ENCODE assay signal across 32 mouse cellular contexts in genomic region chr2:131886503-131887160, GRCm38 (mm10). TPM values are rescaled to one million over a fixed set of nuclear protein-coding genes. Genes with fewer than 3 reads are reported as not detected.
A peak's percentile ranks its signal among the peaks of the same experiment; 100 is the strongest.
DNase-seq lines count a peak whose midpoint lies in the region; ATAC-seq and TF ChIP-seq lines count a peak whose summit lies in the region.
"Had no signal": no experiment of that assay in that cellular context is flagged by ENCODE, and none has a peak within 500 bp of the region (broad histone marks: within the 10 kb centered on the region; RNA-seq: fewer than 3 reads in every experiment).

No protein-coding gene starts in this region.

- TF ChIP-seq CTCF in thymus, adult 2 months (IDR thresholded peaks at IDR 0.05; ENCODE audit: borderline replicate concordance, control insufficient read depth, extremely low read depth, insufficient read depth, low read length, poor library complexity): no peak

- H3K4me1 ChIP-seq in thymus, adult 2 months (replicated peaks; ENCODE audit: control insufficient read depth, insufficient read depth, low read length): peaks cover 33% of the 10 kb centered on the region
- H3K4me1 ChIP-seq: kidney, embryonic 15.5 days had no signal

- no peak for DNase-seq in frontal cortex, postnatal 36 days (ENCODE audit: low spot score in 2 of 2)
- peak; percentile 39 for DNase-seq in thymus, adult 2 months
- no peak for DNase-seq in lung, postnatal 10 days
- no peak for DNase-seq in right cerebral cortex, postnatal 10 days (ENCODE audit: low spot score in 2 of 2)
- no peak for DNase-seq in right cerebral cortex, postnatal 25 days
- DNase-seq: adrenal gland, adult 8-10 months; cerebellum, adult 2 months; cerebellum, postnatal 36 days; kidney, adult 11 months; kidney, postnatal 36 days; layer of hippocampus, adult 9-11 months; left cerebral cortex, postnatal 4 days; lung, embryonic 14.5 days; right cerebral cortex, postnatal 14 days had no signal

- H3K36me3 ChIP-seq in thymus, adult 2 months (ENCODE audit: control insufficient read depth, insufficient read depth, low read length): no peaks in the 10 kb centered on the region
- H3K36me3 ChIP-seq: kidney, embryonic 15.5 days; limb, embryonic 15.5 days; neural tube, embryonic 15.5 days had no signal

- H3K27ac ChIP-seq in thymus, adult 2 months (ENCODE audit: control insufficient read depth, insufficient read depth, low read length): no peak overlapping the region; the same call in 1 of the 2 replicates
- H3K27ac ChIP-seq: forebrain, embryonic 13.5 days; kidney, embryonic 15.5 days; left cerebral cortex, adult 2 months; limb, embryonic 15.5 days; liver, embryonic 14.5 days; neural tube, embryonic 15.5 days had no signal

- peak; percentile 70 for ATAC-seq in frontal cortex, adult (ENCODE audit: low TSS enrichment)
- ATAC-seq in granulocyte monocyte progenitor cell, adult 5-6 weeks (replicated peaks; ENCODE audit: poor library complexity, severe bottlenecking): peak; percentile 51
- ATAC-seq: forebrain, embryonic 13.5 days; midbrain, embryonic 16.5 days had no signal

- H3K27me3 ChIP-seq in thymus, adult 2 months (ENCODE audit: control insufficient read depth, insufficient read depth, low read length): no peaks in the 10 kb centered on the region
- H3K27me3 ChIP-seq: forebrain, embryonic 13.5 days; kidney, embryonic 15.5 days; limb, embryonic 15.5 days; neural tube, embryonic 15.5 days had no signal

- H3K4me3 ChIP-seq in thymus, adult 2 months (ENCODE audit: control insufficient read depth, insufficient read depth, low read length): no peak overlapping the region
- H3K4me3 ChIP-seq: forebrain, embryonic 13.5 days; kidney, embryonic 15.5 days; left cerebral cortex, adult 2 months; limb, embryonic 15.5 days; neural tube, embryonic 15.5 days had no signal

- no peak for TF ChIP-seq POLR2A in thymus, adult 2 months (IDR thresholded peaks at IDR 0.05; ENCODE audit: control insufficient read depth, extremely low read depth, insufficient read depth, low read length, poor library complexity)

- 17% methylated on average over 6 of the region's 6 CpGs for WGBS in thymus, adult 2 months

RNA-seq across cellular contexts. Expression of gene Prnp, which starts 23.1 kb away (rescaled TPM):
- 1.2 TPM in 1 of 2 replicates, not detected in the other for total RNA-seq in granulocyte monocyte progenitor cell, adult 5-6 weeks (2014; fragmentation: Nextera tagmentation)
- total RNA-seq in granulocyte monocyte progenitor cell, adult 5-6 weeks (2017): 1.6 and 2.9 TPM in 2 replicates
- 39.9 and 43.8 TPM in 2 replicates for polyA plus RNA-seq in thymus, adult 2 months (2012; rRNA removed)

RNA-seq across cellular contexts. Expression of gene Prn, which starts 23.1 kb away (rescaled TPM):
- not detected in 2 replicates for total RNA-seq in granulocyte monocyte progenitor cell, adult 5-6 weeks (2014; fragmentation: Nextera tagmentation)
- not detected in 2 replicates for total RNA-seq in granulocyte monocyte progenitor cell, adult 5-6 weeks (2017)
- polyA plus RNA-seq in thymus, adult 2 months (2012; rRNA removed): not detected in 2 replicates
- total RNA-seq: adrenal gland, adult 8-10 months; gastrocnemius, adult 8-10 months; MEL had no signal
- polyA plus RNA-seq: cerebellum, adult 2 months; embryonic facial prominence, embryonic 14.5 days; forebrain, embryonic 13.5 days; frontal cortex, adult 2 months; gonadal fat pad, adult 2 months; heart, embryonic 11.5 days; heart, postnatal 0 days; hindbrain, embryonic 11.5 days; kidney, embryonic 15.5 days; limb, embryonic 15.5 days; liver, embryonic 14.5 days; lung, embryonic 14.5 days; midbrain, embryonic 16.5 days; neural tube, embryonic 15.5 days; spleen, adult 2 months had no signal

RNA-seq across cellular contexts. Expression of gene Erv3, which starts 27.1 kb away (rescaled TPM):
- not detected in 2 replicates for total RNA-seq in granulocyte monocyte progenitor cell, adult 5-6 weeks (2014; fragmentation: Nextera tagmentation)
- total RNA-seq in granulocyte monocyte progenitor cell, adult 5-6 weeks (2017): not detected in 2 replicates
- 0.23 and 0.28 TPM in 2 replicates for polyA plus RNA-seq in thymus, adult 2 months (2012; rRNA removed)
- total RNA-seq: adrenal gland, adult 8-10 months; gastrocnemius, adult 8-10 months; left cerebral cortex, postnatal 4 days had no signal
- polyA plus RNA-seq: embryonic facial prominence, embryonic 14.5 days; forebrain, embryonic 13.5 days; heart, embryonic 11.5 days; heart, postnatal 0 days; hindbrain, embryonic 11.5 days; kidney, embryonic 15.5 days; limb, embryonic 15.5 days; lung, embryonic 14.5 days; midbrain, embryonic 16.5 days; neural tube, embryonic 15.5 days; spleen, adult 2 months had no signal
